Mouse (Mus musculus) olfactory bulb, adult 2 months (tissue): ENCODE data around the gene Robo4.

Experiments used
- CTCF ChIP-seq: fragments of 200-500 bp; IDR thresholded peaks from 2 replicates; pipeline ENCODE4 v1.5.1; 2012; ENCODE audit warnings: low read depth, mild to moderate bottlenecking, low read length, moderate library complexity; ENCODE audit not compliant: insufficient read depth
- POLR2A ChIP-seq: fragments of 200-500 bp; IDR thresholded peaks from 2 replicates; pipeline ENCODE4 v1.6.1; 2012; ENCODE audit warnings: mild to moderate bottlenecking, low read depth, low read length, moderate library complexity; ENCODE audit not compliant: insufficient read depth

- TF ChIP-seq CTCF (no peak), POLR2A (no peak)
These were observed 38.8 kb upstream of the Robo4 start for GRCm38 (mm10) chr9:37362881-37363280.
